Mouse (Mus musculus) right cerebral cortex, postnatal 10 days (tissue): ENCODE measurements around the gene Vmn2r82.
"Not testable (repeated sequence)": the region's sequence is repeated elsewhere in the genome, so short reads cannot be mapped to it uniquely, and the experiment has no call there.

Source experiments
- DNase-seq, 2 experiments: peaks; one replicate each; pipeline ENCODE4 v3.0.0; 2021; ENCODE audit warnings: low spot score in 2 of 2

Gene Vmn2r82

GRCm38 (mm10) chr10:79356220-79356619 lies at the start of gene Vmn2r82:
Gene Vmn2r82, plus strand, starts transcription at chr10:79356520.
- not testable (repeated sequence) for DNase-seq

- not testable (repeated sequence) for DNase-seq
These were observed 34.1 kb upstream of the Vmn2r82 start for GRCm38 (mm10) chr10:79322033-79322736.

GRCm38 (mm10) chr10:79322737-79323086 lies 33.6 kb upstream of the Vmn2r82 start:
- no peak for DNase-seq

- DNase-seq, result not testable (repeated sequence)
These were observed 43.8 kb downstream of the Vmn2r82 start for GRCm38 (mm10) chr10:79399946-79400700.

- DNase-seq, result no peak
These were observed 60.9 kb downstream of the Vmn2r82 start for GRCm38 (mm10) chr10:79417142-79417771.

- not testable (repeated sequence) for DNase-seq
These were observed 61.5 kb downstream of the Vmn2r82 start for GRCm38 (mm10) chr10:79417772-79418170.

GRCm38 (mm10) chr10:79435141-79435820 lies 79.0 kb downstream of the Vmn2r82 start:
- DNase-seq, result not testable (repeated sequence)
